Mouse (Mus musculus) MEL (cell line): Measurements from ENCODE around the gene Gm44965. TPM values are rescaled to one million over a fixed set of nuclear protein-coding genes. Genes with fewer than 3 reads are reported as not detected.

Experiments
- DNase-seq: peaks from one replicate; pipeline ENCODE4 v3.0.0; 2011; ENCODE audit warnings: low read depth, low spot score
- H3K27ac ChIP-seq: 2 replicates; pipeline ENCODE4 v1.5.1; 2012; ENCODE audit warnings: low read depth, mild to moderate bottlenecking, control low read depth, low read length, moderate library complexity; ENCODE audit not compliant: control insufficient read depth
- H3K27me3 ChIP-seq, 2 experiments: fragments of 150-350 bp in 1 of 2; sonication (generic) in 1 of 2; 2 replicates each; pipeline ENCODE4 v1.6.1; 2012; ENCODE audit warnings: low read length in 2 of 2, mild to moderate bottlenecking in 2 of 2, improper control_type of control experiment in 1 of 2, moderate library complexity in 1 of 2; ENCODE audit not compliant: insufficient read depth in 2 of 2, control insufficient read depth in 1 of 2
- H3K36me3 ChIP-seq, 2 experiments: 2 replicates each; pipeline ENCODE4 v1.6.1; 2012 to 2014; ENCODE audit warnings: low read length in 2 of 2, improper control_type of control experiment in 1 of 2, inconsistent platforms in 1 of 2, mild to moderate bottlenecking in 1 of 2; ENCODE audit not compliant: insufficient read depth in 2 of 2, control insufficient read depth in 1 of 2
- H3K4me1 ChIP-seq, 2 experiments: fragments of 150-350 bp in 1 of 2; sonication (generic) in 1 of 2; 2 replicates each; pipeline ENCODE4 v1.6.1; 2012; ENCODE audit warnings: low read length in 2 of 2, improper control_type of control experiment in 1 of 2, mild to moderate bottlenecking in 1 of 2; ENCODE audit not compliant: insufficient read depth in 2 of 2, control insufficient read depth in 1 of 2
- H3K4me3 ChIP-seq, 2 experiments: fragments of 150-350 bp in 1 of 2; sonication (generic) in 1 of 2; 2 replicates each; pipeline ENCODE4 v1.5.1; 2012; ENCODE audit warnings: low read depth in 2 of 2, low read length in 2 of 2, mild to moderate bottlenecking in 2 of 2, moderate library complexity in 2 of 2, control low read depth in 1 of 2, improper control_type of control experiment in 1 of 2; ENCODE audit not compliant: control insufficient read depth in 1 of 2, insufficient read depth in 1 of 2
- H3K79me2 ChIP-seq: 2 replicates; pipeline ENCODE4 v1.6.1; 2012; ENCODE audit warnings: mild to moderate bottlenecking, low read length, moderate library complexity; ENCODE audit not compliant: control insufficient read depth, poor library complexity, insufficient read depth
- H3K9ac ChIP-seq: 2 replicates; pipeline ENCODE4 v1.6.1; 2012; ENCODE audit warnings: low read depth, mild to moderate bottlenecking, control low read depth, low read length, moderate library complexity; ENCODE audit not compliant: control insufficient read depth, poor library complexity, severe bottlenecking
- H3K9me3 ChIP-seq: fragments of 150-350 bp; sonication (generic); replicated peaks from 2 replicates; pipeline ENCODE4 v1.6.1; 2012; ENCODE audit warnings: mild to moderate bottlenecking, low read length, improper control_type of control experiment, moderate library complexity; ENCODE audit not compliant: insufficient read depth
- BHLHE40 ChIP-seq: IDR thresholded peaks from 2 replicates; pipeline ENCODE4 v1.6.1; 2012; ENCODE audit warnings: low read depth, mild to moderate bottlenecking, inconsistent platforms, low read length, improper control_type of control experiment, borderline replicate concordance
- CHD1 ChIP-seq: IDR thresholded peaks from 2 replicates; pipeline ENCODE4 v1.6.1; 2012; ENCODE audit warnings: low read depth, mild to moderate bottlenecking, inconsistent platforms, low read length, improper control_type of control experiment
- CHD2 ChIP-seq: IDR thresholded peaks from 2 replicates; pipeline ENCODE4 v1.6.1; 2011; ENCODE audit warnings: low read length, improper control_type of control experiment
- CTCF ChIP-seq, 3 experiments: IDR thresholded peaks in 2 of 3; conservative IDR thresholded peaks in 1 of 3; 2 replicates each; pipeline ENCODE4 v1.5.1; 2011 to 2012; ENCODE audit warnings: low read length in 3 of 3, low read depth in 2 of 3, mild to moderate bottlenecking in 2 of 3, improper control_type of control experiment in 1 of 3, inconsistent platforms in 1 of 3, mixed read lengths in 1 of 3, moderate library complexity in 1 of 3; ENCODE audit not compliant: control insufficient read depth in 1 of 3, insufficient read depth in 1 of 3, poor library complexity in 1 of 3, severe bottlenecking in 1 of 3
- E2F4 ChIP-seq: IDR thresholded peaks from 2 replicates; pipeline ENCODE4 v1.6.1; 2011; ENCODE audit warnings: low read depth, low read length, improper control_type of control experiment, borderline replicate concordance
- ELF1 ChIP-seq: IDR thresholded peaks from 2 replicates; pipeline ENCODE4 v1.6.1; 2014; ENCODE audit warnings: low read depth, mild to moderate bottlenecking, inconsistent platforms, low read length, improper control_type of control experiment, moderate library complexity
- EP300 ChIP-seq, 2 experiments: IDR thresholded peaks; 2 replicates each; pipeline ENCODE4 v1.6.1; 2011; ENCODE audit warnings: improper control_type of control experiment in 2 of 2, low read length in 2 of 2, low read depth in 1 of 2, mild to moderate bottlenecking in 1 of 2
- ETS1 ChIP-seq: IDR thresholded peaks from 2 replicates; pipeline ENCODE4 v1.6.1; 2012; ENCODE audit warnings: low read depth, mild to moderate bottlenecking, inconsistent platforms, low read length, improper control_type of control experiment, moderate library complexity
- GABPA ChIP-seq: IDR thresholded peaks from 2 replicates; pipeline ENCODE4 v1.6.1; 2012; ENCODE audit warnings: low read depth, mild to moderate bottlenecking, inconsistent platforms, low read length, improper control_type of control experiment, moderate library complexity
- GATA1 ChIP-seq: IDR thresholded peaks from 2 replicates; pipeline ENCODE4 v1.6.1; 2011; ENCODE audit warnings: low read depth, low read length, improper control_type of control experiment
- HCFC1 ChIP-seq: IDR thresholded peaks from 2 replicates; pipeline ENCODE4 v1.6.1; 2012; ENCODE audit warnings: low read depth, mild to moderate bottlenecking, inconsistent platforms, low read length, improper control_type of control experiment, moderate library complexity
- KAT2A ChIP-seq: conservative IDR thresholded peaks from 2 replicates; pipeline ENCODE4 v1.6.1; 2012; ENCODE audit warnings: low read depth, low read length, improper control_type of control experiment, inconsistent platforms
- MAFK ChIP-seq: IDR thresholded peaks from 2 replicates; pipeline ENCODE4 v1.6.1; 2011; ENCODE audit warnings: low read depth, mild to moderate bottlenecking, low read length, improper control_type of control experiment, borderline replicate concordance
- MAX ChIP-seq: IDR thresholded peaks from 2 replicates; pipeline ENCODE4 v1.6.1; 2011; ENCODE audit warnings: low read length, improper control_type of control experiment
- MAZ ChIP-seq: IDR thresholded peaks from 2 replicates; pipeline ENCODE4 v1.6.1; 2012; ENCODE audit warnings: low read depth, mild to moderate bottlenecking, inconsistent platforms, low read length, improper control_type of control experiment
- MEF2A ChIP-seq: IDR thresholded peaks from 2 replicates; pipeline ENCODE4 v1.6.1; 2014; ENCODE audit warnings: low read depth, mild to moderate bottlenecking, inconsistent platforms, low read length, improper control_type of control experiment; ENCODE audit not compliant: poor library complexity, insufficient replicate concordance, severe bottlenecking; ENCODE audit errors: extremely low read depth
- MXI1 ChIP-seq: IDR thresholded peaks from 2 replicates; pipeline ENCODE4 v1.6.1; 2011; ENCODE audit warnings: mild to moderate bottlenecking, low read depth, low read length, improper control_type of control experiment
- NELFE ChIP-seq: IDR thresholded peaks from 2 replicates; pipeline ENCODE4 v1.6.1; 2011; ENCODE audit warnings: low read depth, low read length, improper control_type of control experiment
- NRF1 ChIP-seq: IDR thresholded peaks from 2 replicates; pipeline ENCODE4 v1.6.1; 2014; ENCODE audit warnings: low read depth, mild to moderate bottlenecking, inconsistent platforms, low read length, improper control_type of control experiment, moderate library complexity; ENCODE audit not compliant: poor library complexity, insufficient read depth, severe bottlenecking
- POLR2A ChIP-seq, 2 experiments: IDR thresholded peaks; 2 replicates each; pipeline ENCODE4 v1.6.1; 2011 to 2012; ENCODE audit warnings: low read length in 2 of 2, mild to moderate bottlenecking in 2 of 2, control low read depth in 1 of 2, improper control_type of control experiment in 1 of 2, low read depth in 1 of 2, moderate library complexity in 1 of 2; ENCODE audit not compliant: control insufficient read depth in 1 of 2, insufficient read depth in 1 of 2, poor library complexity in 1 of 2
- POLR2AphosphoS2 ChIP-seq: IDR thresholded peaks from 2 replicates; pipeline ENCODE4 v1.6.1; 2011; ENCODE audit warnings: low read length, improper control_type of control experiment
- POLR2AphosphoS5 ChIP-seq: IDR thresholded peaks from 2 replicates; pipeline ENCODE4 v1.6.1; 2012; ENCODE audit warnings: low read depth, borderline replicate concordance, mild to moderate bottlenecking, inconsistent platforms, low read length, moderate library complexity, mixed read lengths
- RAD21 ChIP-seq: IDR thresholded peaks from 2 replicates; pipeline ENCODE4 v1.6.1; 2011; ENCODE audit warnings: mild to moderate bottlenecking, low read depth, low read length, improper control_type of control experiment
- RCOR1 ChIP-seq: IDR thresholded peaks from 2 replicates; pipeline ENCODE4 v1.6.1; 2012; ENCODE audit warnings: low read depth, mild to moderate bottlenecking, inconsistent platforms, low read length, improper control_type of control experiment
- SIN3A ChIP-seq: IDR thresholded peaks from 2 replicates; pipeline ENCODE4 v1.6.1; 2012; ENCODE audit warnings: low read length, improper control_type of control experiment, inconsistent platforms
- SMC3 ChIP-seq: IDR thresholded peaks from 2 replicates; pipeline ENCODE4 v1.6.1; 2011; ENCODE audit warnings: low read depth, low read length, improper control_type of control experiment
- TAL1 ChIP-seq: IDR thresholded peaks from 2 replicates; pipeline ENCODE4 v1.6.1; 2012; ENCODE audit warnings: mild to moderate bottlenecking, inconsistent platforms, low read length, moderate library complexity, mixed read lengths
- TBP ChIP-seq: IDR thresholded peaks from 2 replicates; pipeline ENCODE4 v1.8.0; 2011; ENCODE audit warnings: low read depth, low read length, improper control_type of control experiment
- TCF12 ChIP-seq: IDR thresholded peaks from 2 replicates; pipeline ENCODE4 v1.6.1; 2014; ENCODE audit warnings: low read depth, mild to moderate bottlenecking, inconsistent platforms, low read length, improper control_type of control experiment, moderate library complexity
- UBTF ChIP-seq: IDR thresholded peaks from 2 replicates; pipeline ENCODE4 v1.6.1; 2012; ENCODE audit warnings: low read depth, mild to moderate bottlenecking, inconsistent platforms, low read length, improper control_type of control experiment, moderate library complexity, borderline replicate concordance; ENCODE audit not compliant: insufficient read depth
- ZC3H11A ChIP-seq: IDR thresholded peaks from 2 replicates; pipeline ENCODE4 v1.6.1; 2012; ENCODE audit warnings: low read depth, mild to moderate bottlenecking, inconsistent platforms, low read length, improper control_type of control experiment
- ZKSCAN1 ChIP-seq: IDR thresholded peaks from 2 replicates; pipeline ENCODE4 v1.6.1; 2012; ENCODE audit warnings: low read depth, mild to moderate bottlenecking, inconsistent platforms, low read length, improper control_type of control experiment, moderate library complexity
- ZMIZ1 ChIP-seq: IDR thresholded peaks from 2 replicates; pipeline ENCODE4 v1.6.1; 2012; ENCODE audit warnings: low read depth, mild to moderate bottlenecking, inconsistent platforms, low read length, improper control_type of control experiment, moderate library complexity
- ZNF384 ChIP-seq: IDR thresholded peaks from 2 replicates; pipeline ENCODE4 v1.6.1; 2012; ENCODE audit warnings: low read depth, mild to moderate bottlenecking, inconsistent platforms, low read length, improper control_type of control experiment
- polyA plus RNA-seq, 2 experiments: library from polyadenylated mRNA; stranded (reverse) in 1 of 2; unstranded in 1 of 2; fragments of >175 nt in 1 of 2; fragments of >200 nt in 1 of 2; gene quantifications; 2 replicates each; pipeline versions ENCODE4 v1.2.1 to v1.2.4; 2012; ENCODE audit warnings: low replicate concordance in 2 of 2, low read depth in 1 of 2; ENCODE audit not compliant: insufficient read length in 2 of 2, insufficient read depth in 1 of 2, missing spikeins in 1 of 2
- total RNA-seq: library from RNA; depleted of rRNA; stranded (reverse); fragments of 300-350 nt; gene quantifications from 2 replicates; pipeline ENCODE4 v1.2.3, GENCODE M21; 2012

Gm44965 gene
- total and polyA plus RNA-seq, 3 experiments: not detected

DNA sequence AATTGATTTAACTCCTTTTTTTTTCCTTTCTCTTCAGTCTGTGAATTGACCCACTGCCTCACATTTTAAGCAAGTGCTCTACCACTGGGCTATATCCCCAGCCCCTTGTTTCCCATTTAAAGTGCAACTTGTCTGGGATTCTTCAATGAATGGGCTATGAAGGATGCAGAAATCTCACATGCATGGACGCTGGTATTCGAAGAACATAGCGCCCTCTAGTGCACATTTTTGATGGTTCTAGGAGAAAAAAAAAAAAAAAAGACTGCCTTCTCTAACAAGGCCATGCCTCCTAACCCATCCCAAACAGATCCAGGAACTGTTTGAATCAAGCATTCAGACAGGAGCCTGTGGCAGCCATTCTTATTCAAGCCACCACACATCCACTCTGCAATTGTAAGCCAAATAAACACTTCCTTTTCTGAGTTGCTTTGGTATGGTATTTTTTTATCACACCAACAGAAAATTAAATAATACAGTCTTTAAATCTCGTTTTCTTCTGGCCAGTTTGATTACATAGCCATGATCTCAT lies 49.1 kb downstream of the Gm44965 start:
- Histone ChIP-seq H3K27ac (no peak overlapping the region), H3K4me3 (no peak overlapping the region), H3K36me3 (no peaks in the 10 kb centered on the region), H3K9ac (no peak overlapping the region)
- TF ChIP-seq MAFK (no peak), POLR2A (IDR thresholded peaks at IDR 0.05; ENCODE audit: control insufficient read depth in 1 of 2, insufficient read depth in 1 of 2, low read depth in 1 of 2, low read length in 2 of 2, poor library complexity in 1 of 2) (no peak), SMC3 (peak; percentile 52), POLR2AphosphoS2 (no peak), TCF12 (no peak), GATA1 (no peak), NRF1 (no peak), ZMIZ1 (no peak), ELF1 (no peak), ETS1 (no peak), CTCF (IDR thresholded peaks at IDR 0.05 in 2 of 3, conservative IDR thresholded peaks at IDR 0.05 in 1 of 3; ENCODE audit: control insufficient read depth in 1 of 3, insufficient read depth in 1 of 3, low read depth in 2 of 3, low read length in 3 of 3, poor library complexity in 1 of 3, severe bottlenecking in 1 of 3) (peak; percentile 6 to 53 (median 25); a peak in 2 of 6 replicates), TAL1 (no peak), BHLHE40 (no peak), E2F4 (no peak), EP300 (IDR thresholded peaks at IDR 0.05; ENCODE audit: low read depth in 1 of 2, low read length in 2 of 2) (no peak), TBP (no peak), POLR2AphosphoS5 (no peak), CHD2 (no peak), UBTF (no peak), NELFE (no peak), MAX (no peak), RAD21 (peak; percentile 37), MXI1 (no peak), CHD1 (no peak), RCOR1 (no peak), KAT2A (no peak), ZKSCAN1 (no peak), HCFC1 (no peak), ZC3H11A (no peak), SIN3A (no peak), MAZ (no peak), GABPA (no peak), ZNF384 (peak; percentile 94), MEF2A (no peak)
- TF ChIP-seq, all 39 proteins: peak for 4
- H3K9me3 ChIP-seq: no peaks in the 10 kb centered on the region
- peak; percentile 35 for DNase-seq
- H3K79me2 ChIP-seq: no peaks in the 10 kb centered on the region
- H3K4me1 ChIP-seq: no peaks in the 10 kb centered on the region
- H3K27me3 ChIP-seq: no peaks in the 10 kb centered on the region
